Mouse (Mus musculus) stomach, postnatal 0 days (tissue): ENCODE measurements around the gene Myl9.

Experiments
- CTCF ChIP-seq: IDR thresholded peaks from 2 replicates; pipeline ENCODE4 v1.5.1; 2016; ENCODE audit warnings: antibody characterized with exemption, low read depth, mild to moderate bottlenecking, moderate library complexity
- EP300 ChIP-seq: optimal IDR thresholded peaks from 2 replicates; pipeline ENCODE3; 2016; ENCODE audit warnings: antibody characterized with exemption

GRCm38 (mm10) chr2:156731592-156731991 is 43.6 kb upstream of the Myl9 start:
- TF ChIP-seq CTCF = no peak
- TF ChIP-seq EP300 = no peak
